ENCODE assay signal across 8 mouse cellular contexts in genomic region chr17:45815833-45816232, GRCm38 (mm10).
DNase-seq lines count a peak whose midpoint lies in the region.

No protein-coding gene starts in this region.

- peak; percentile 89 for DNase-seq in gastrocnemius, adult 18-20 months (ENCODE audit: low spot score)
- no peak for DNase-seq in gastrocnemius, postnatal 4 days (ENCODE audit: low spot score in 2 of 2)
- peak; percentile 15 for DNase-seq in urinary bladder, postnatal 14 days (ENCODE audit: low spot score)
- no peak for DNase-seq in urinary bladder, postnatal 25 days (ENCODE audit: low spot score)
- DNase-seq in heart, postnatal 14 days: peak; percentile 50 to 71
- DNase-seq in thymus, postnatal 10 days (ENCODE audit: low spot score in 2 of 2): no peak
- DNase-seq in urinary bladder, postnatal 10 days (ENCODE audit: low spot score): no peak
- DNase-seq in spleen, postnatal 10 days (ENCODE audit: low spot score in 2 of 2): no peak

- intact Hi-C loops in heart, postnatal 14 days (cut with DNase I): loop anchor here (2.0 kb wide), 1 partner anchor 215 kb away; no protein-coding TSS in a partner anchor

Comparison
In these comparisons a context has a peak if more than half of its experiments do, and no peak if none do; other contexts are left out.
1. DNase-seq: peak in gastrocnemius, adult 18-20 months (single experiment), urinary bladder, postnatal 14 days (single experiment) and heart, postnatal 14 days (2 of 2); none in gastrocnemius, postnatal 4 days (0 of 2), urinary bladder, postnatal 25 days (single experiment), thymus, postnatal 10 days (0 of 2), urinary bladder, postnatal 10 days (single experiment) and spleen, postnatal 10 days (0 of 2).